Mouse (Mus musculus) spleen, postnatal 36 days (tissue): Measurements from ENCODE around the gene Atp23.

Experiments used
- DNase-seq, 2 experiments: peaks; one replicate each; pipeline ENCODE4 v3.0.0; 2022; ENCODE audit warnings: low spot score in 2 of 2, mixed read lengths in 1 of 2

Atp23 gene

GRCm38 (mm10) chr10:126911479-126911878 is 10.3 kb upstream of the Atp23 start:
- DNase-seq = no peak

GRCm38 (mm10) chr10:126906811-126907210 is 5.7 kb upstream of the Atp23 start:
- no peak for DNase-seq

- peak; percentile 87 to 89 for DNase-seq
Observed at GRCm38 (mm10) chr10:126905650-126906075, 4.5 kb upstream of the Atp23 start.

- no peak for DNase-seq
Observed at GRCm38 (mm10) chr10:126905086-126905485, 3.9 kb upstream of the Atp23 start.

DNA sequence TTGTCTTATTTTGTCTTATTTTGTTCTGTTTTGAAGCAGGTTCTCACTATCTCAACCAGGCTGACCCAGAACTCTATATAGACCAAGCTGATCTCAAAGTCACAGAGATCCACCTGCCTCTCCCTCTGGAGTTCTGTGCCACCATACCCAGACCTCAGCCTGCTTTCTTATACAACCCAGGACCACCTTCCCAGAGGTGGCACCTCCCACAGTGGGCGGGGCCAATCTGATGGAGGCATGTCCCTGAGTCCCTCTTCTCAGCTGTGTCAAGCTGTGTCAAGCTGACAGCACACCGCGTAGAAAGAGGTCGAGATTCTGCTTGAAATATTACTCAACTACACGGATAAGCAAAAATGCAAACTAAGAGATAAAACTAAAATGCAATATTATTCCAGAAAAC is 3.1 kb upstream of the Atp23 start:
- no peak for DNase-seq

DNA sequence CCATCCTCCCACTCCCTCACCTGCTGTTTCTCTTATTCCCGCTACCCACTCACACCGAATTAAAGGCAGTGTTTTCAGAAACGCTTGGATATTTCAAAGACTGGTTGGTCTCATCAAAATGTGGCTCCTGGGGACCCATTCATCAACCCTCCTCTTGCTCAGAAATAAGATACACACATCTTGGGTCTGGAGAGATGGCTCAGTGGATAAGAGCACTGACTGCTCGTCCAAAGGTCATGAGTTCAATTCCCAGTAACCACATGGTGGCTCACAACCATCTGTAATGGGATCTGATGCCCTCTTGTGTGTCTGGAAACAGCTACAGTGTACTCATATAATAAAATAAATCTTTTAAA is 311 bp upstream of the Atp23 start:
- no peak for DNase-seq

GRCm38 (mm10) chr10:126895891-126896290 is 5.3 kb downstream of the Atp23 start:
- no peak for DNase-seq

- no peak for DNase-seq
Observed at GRCm38 (mm10) chr10:126894061-126894460, 7.1 kb downstream of the Atp23 start.

DNA sequence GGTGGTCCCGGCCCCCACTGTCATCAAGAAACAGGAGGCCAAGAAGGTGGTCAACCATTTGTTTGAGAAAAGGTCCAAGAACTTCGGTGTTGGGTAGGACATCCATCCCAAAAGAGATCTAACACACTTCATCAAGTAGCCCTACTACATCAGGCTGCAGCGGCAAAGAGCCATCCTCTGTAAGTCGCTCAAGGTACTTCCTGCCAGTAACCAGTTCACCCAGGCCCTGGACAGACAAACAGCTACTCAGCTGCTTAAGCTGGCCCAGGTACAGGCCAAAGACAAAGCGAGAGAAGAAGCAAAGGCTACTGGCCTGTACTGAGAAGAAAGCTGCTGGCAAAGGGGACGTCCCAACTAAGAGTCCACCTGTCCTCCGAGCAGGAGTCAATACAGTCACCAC is 8.0 kb downstream of the Atp23 start:
- DNase-seq = no peak

- no peak for DNase-seq
Observed at GRCm38 (mm10) chr10:126873755-126874154, 27.4 kb downstream of the Atp23 start.

DNA sequence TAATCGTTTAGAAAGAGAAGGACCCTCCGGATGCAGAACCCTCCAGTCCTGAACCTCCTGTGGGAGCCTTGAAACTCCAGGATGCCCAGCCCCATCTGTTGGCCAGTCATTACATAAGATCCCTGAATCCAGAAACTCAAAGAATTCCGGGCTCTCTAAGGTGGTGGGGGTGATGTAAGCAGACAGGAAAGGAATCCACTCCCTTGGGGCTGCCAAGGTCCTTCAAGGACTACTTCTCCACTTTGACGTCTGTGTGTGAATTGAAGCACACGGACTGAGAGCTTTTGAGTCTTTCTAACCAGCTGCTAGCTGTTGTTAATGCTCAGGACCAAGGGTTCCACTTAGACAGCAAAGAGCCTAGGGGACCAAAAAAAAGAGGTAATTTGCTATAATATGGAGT is 28.9 kb downstream of the Atp23 start:
- no peak for DNase-seq

DNA sequence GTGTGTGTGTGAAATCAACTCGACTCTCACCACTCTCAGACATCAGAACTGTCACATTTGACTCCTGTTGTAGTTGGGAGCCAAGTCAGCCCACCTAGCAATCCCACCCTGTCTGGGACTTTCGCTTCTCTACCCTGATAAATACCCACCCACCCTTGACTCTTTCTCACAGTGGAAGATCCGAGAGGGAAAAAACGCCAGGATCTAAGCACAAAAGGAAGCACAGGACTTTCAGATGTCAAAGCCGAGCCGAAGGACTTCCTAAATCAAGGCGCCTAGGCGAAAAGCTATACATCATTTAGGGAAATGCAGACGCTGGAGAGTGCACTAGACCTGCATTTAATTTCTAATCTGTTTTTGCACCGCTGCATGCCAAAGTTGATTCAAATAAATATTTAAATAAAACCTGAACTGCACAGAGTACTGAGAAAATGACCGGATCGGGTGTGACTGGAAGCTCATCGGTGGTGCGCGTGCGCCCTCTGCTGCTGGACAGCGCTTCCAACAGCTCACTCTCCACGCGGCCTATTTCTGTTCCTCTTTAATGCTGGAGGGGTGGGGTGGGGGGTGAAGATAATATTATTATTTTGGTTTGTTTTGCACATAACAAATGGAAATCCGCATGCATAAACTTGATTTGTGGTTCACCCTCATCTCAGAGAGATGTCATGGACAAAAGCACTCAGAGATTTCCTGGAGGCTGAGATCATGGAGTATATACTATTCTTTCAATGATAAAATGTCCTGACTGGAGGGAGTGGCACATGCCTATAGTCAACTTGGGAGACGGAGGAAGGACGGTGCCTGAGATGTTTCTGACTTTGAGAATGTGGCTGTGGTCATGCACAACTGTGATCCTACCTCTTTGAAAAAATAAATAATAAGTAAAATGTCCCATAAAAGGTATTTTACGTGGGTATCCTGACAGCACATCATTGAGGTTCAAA is 31.5 kb downstream of the Atp23 start:
- DNase-seq = peak; percentile 51 to 58

- peak; percentile 13 to 39 for DNase-seq
Observed at GRCm38 (mm10) chr10:126865284-126865683, 35.9 kb downstream of the Atp23 start.

- DNase-seq = no peak
Observed at GRCm38 (mm10) chr10:126862193-126862592, 39.0 kb downstream of the Atp23 start.

GRCm38 (mm10) chr10:126853286-126853685 is 47.9 kb downstream of the Atp23 start:
- DNase-seq = no peak

DNA sequence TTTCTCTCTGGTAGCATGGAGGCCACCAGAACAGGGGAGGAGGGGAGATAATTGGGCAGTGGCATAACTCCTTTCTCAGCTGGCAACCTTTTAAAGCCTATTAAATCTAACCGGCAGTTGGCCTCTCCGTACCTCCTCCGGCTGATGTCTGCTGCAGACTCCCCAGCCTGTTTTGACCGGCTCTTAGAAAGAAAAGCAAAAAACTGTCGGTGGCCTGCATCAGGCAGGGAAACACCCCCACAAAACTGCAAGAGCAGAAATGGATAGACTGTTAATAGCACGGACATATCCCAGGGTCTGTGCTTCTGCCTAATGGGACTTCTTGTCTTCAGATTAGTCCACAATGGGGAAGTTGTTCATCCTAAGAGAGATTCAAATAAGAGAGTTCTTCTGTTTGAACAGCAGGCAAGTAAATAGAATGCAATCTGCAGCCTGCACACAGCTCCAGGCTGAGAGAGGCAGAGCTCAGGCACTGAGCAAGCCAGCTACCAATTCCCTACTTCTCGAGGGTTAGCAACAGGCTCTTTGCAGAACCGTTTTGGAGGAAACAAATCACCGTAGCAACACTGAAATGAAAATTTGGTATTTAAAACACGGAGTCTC is 55.7 kb downstream of the Atp23 start:
- DNase-seq = no peak

- no peak for DNase-seq
Observed at GRCm38 (mm10) chr10:126844689-126845088, 56.5 kb downstream of the Atp23 start.

DNA sequence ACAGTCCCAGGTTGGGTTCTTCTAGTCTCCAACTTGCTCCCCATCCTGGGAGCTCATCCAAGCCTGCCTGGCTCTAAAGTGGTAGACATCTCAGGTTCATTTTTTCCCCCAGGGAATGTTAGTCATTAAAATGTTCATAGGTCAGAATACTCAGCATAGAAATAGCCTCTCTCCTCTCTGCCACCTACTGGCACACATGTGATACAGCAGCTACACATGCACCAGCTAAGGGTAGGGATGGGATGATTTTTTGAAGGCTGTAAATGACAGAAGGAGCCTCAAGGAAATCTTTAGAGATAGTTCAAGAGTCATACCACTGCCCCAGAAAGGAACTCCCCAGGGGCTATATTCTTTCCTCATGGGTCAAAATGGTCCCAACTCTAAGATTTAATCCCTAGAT is 60.9 kb downstream of the Atp23 start:
- no peak for DNase-seq

- no peak for DNase-seq
Observed at GRCm38 (mm10) chr10:126833006-126833405, 68.1 kb downstream of the Atp23 start.

GRCm38 (mm10) chr10:126831329-126831728 is 69.8 kb downstream of the Atp23 start:
- DNase-seq = no peak

DNA sequence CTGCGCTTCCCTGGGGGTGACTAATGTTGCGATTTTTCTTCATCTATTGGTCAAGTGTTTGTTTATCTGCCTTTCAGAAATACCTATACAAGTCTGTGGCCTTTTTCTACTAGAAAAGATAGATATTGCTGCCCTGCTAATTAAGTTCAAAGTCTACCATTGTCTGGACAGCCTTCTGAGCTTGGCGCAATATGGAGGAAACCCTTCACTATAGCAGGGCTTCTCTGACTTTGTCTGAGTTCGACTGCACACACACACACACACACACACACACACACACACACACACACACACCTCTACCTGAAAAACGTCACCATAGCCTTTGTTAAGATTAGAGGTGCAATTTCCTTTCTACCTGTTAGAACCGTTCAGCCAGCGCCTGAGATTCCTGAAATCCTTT is 72.5 kb downstream of the Atp23 start:
- DNase-seq = no peak

GRCm38 (mm10) chr10:126827941-126828593 is 73.1 kb downstream of the Atp23 start:
- DNase-seq = no peak

GRCm38 (mm10) chr10:126826982-126827381 is 74.2 kb downstream of the Atp23 start:
- DNase-seq = no peak
